Mouse (Mus musculus) midbrain, embryonic 11.5 days (tissue): ENCODE measurements around the gene S100a10. TPM values are rescaled to one million over a fixed set of nuclear protein-coding genes. Genes with fewer than 3 reads are reported as not detected.

Source experiments
- ATAC-seq: fragments of 200-750 bp; cut with Nextera tagmentation; 2 replicates; pipeline ENCODE4 v1.8.0; 2017; ENCODE audit warnings: moderate TSS enrichment, moderate library complexity; ENCODE audit not compliant: low FRiP score
- DNase-seq: peaks from one replicate; pipeline ENCODE4 v3.0.0; 2015; ENCODE audit warnings: low spot score; ENCODE audit errors: missing footprints
- H3K27ac ChIP-seq: fragments of 300-500 bp; sonication (generic); 2 replicates; pipeline ENCODE4 v1.5.1; 2014; ENCODE audit warnings: low read depth, low read length
- H3K27me3 ChIP-seq: fragments of 300-500 bp; sonication (generic); 2 replicates; pipeline ENCODE4 v1.6.1; 2014; ENCODE audit warnings: mild to moderate bottlenecking, low read length, moderate library complexity, mixed read lengths; ENCODE audit not compliant: control insufficient read depth, insufficient read depth
- H3K36me3 ChIP-seq: fragments of 300-500 bp; sonication (generic); 2 replicates; pipeline ENCODE4 v1.6.1; 2014; ENCODE audit warnings: mild to moderate bottlenecking, low read length, moderate library complexity, mixed read lengths; ENCODE audit not compliant: control insufficient read depth, insufficient read depth
- H3K4me1 ChIP-seq: fragments of 300-500 bp; sonication (generic); 2 replicates; pipeline ENCODE4 v1.6.1; 2014; ENCODE audit warnings: low read length; ENCODE audit not compliant: control insufficient read depth, insufficient read depth
- H3K4me2 ChIP-seq: fragments of 300-500 bp; sonication (generic); 2 replicates; pipeline ENCODE4 v1.6.1; 2014; ENCODE audit warnings: mild to moderate bottlenecking, moderate library complexity
- H3K4me3 ChIP-seq: fragments of 300-500 bp; sonication (generic); 2 replicates; pipeline ENCODE4 v1.5.1; 2014; ENCODE audit warnings: low read depth, low read length
- H3K9ac ChIP-seq: fragments of 300-500 bp; sonication (generic); 2 replicates; pipeline ENCODE4 v1.6.1; 2014; ENCODE audit warnings: low read length
- H3K9me3 ChIP-seq: fragments of 300-500 bp; sonication (generic); 2 replicates; pipeline ENCODE4 v1.6.1; 2016; ENCODE audit warnings: low read length; ENCODE audit not compliant: control insufficient read depth
- WGBS: fragments of 180-500 bp; shearing (Covaris S2); extraction: QIAGEN DNeasy Blood & Tissue Kit; methylation state at CpG from one replicate; pipeline ENCODE4 v1.1.7; 2014; 5-methylcytosine and 5-hydroxymethylcytosine counted together
- polyA plus RNA-seq: library from polyadenylated mRNA; unstranded; fragments of >200 nt; fragmentation: Nextera tagmentation; extraction: Ambion mirVana; gene quantifications from 2 replicates; pipeline ENCODE4 v1.2.1, GENCODE M21; 2014

The S100a10 gene
- polyA plus RNA-seq, 1 experiment from 2014 or later, result 187 TPM

GRCm38 (mm10) chr3:93589629-93590028 lies 34.7 kb downstream of the S100a10 start:
- no peak overlapping the region for H3K4me3 ChIP-seq
- H3K4me2 ChIP-seq, result no peak overlapping the region
- no peaks in the 10 kb centered on the region for H3K9me3 ChIP-seq
- ATAC-seq (no peak), DNase-seq (no peak)
- H3K27me3 ChIP-seq, result no peaks in the 10 kb centered on the region
- no peak overlapping the region for H3K9ac ChIP-seq
- H3K36me3 ChIP-seq, result no peaks in the 10 kb centered on the region
- H3K27ac ChIP-seq, result no peak overlapping the region
- H3K4me1 ChIP-seq, result no peaks in the 10 kb centered on the region
- WGBS, result 92% methylated on average over 5 of the region's 5 CpGs

GRCm38 (mm10) chr3:93590256-93590655 lies 35.4 kb downstream of the S100a10 start:
- no peak for DNase-seq
- 86% methylated on average over 1 of the region's 1 CpGs for WGBS
- H3K4me1 ChIP-seq, result no peaks in the 10 kb centered on the region

GRCm38 (mm10) chr3:93592100-93592499 lies 37.2 kb downstream of the S100a10 start:
- H3K4me3 ChIP-seq, result no peak overlapping the region
- H3K9ac ChIP-seq, result no peak overlapping the region
- WGBS, result 89% methylated on average over 2 of the region's 2 CpGs
- ATAC-seq, result no peak
- H3K36me3 ChIP-seq, result no peaks in the 10 kb centered on the region
- no peak overlapping the region for H3K27ac ChIP-seq
- DNase-seq, result no peak
- H3K4me2 ChIP-seq, result no peak overlapping the region
- no peaks in the 10 kb centered on the region for H3K27me3 ChIP-seq
- H3K9me3 ChIP-seq, result no peaks in the 10 kb centered on the region
- H3K4me1 ChIP-seq, result no peaks in the 10 kb centered on the region

More at GRCm38 (mm10) chr3:93590256-93590655, 35.4 kb downstream of the S100a10 start:
- Histone ChIP-seq H3K9me3 (no peaks in the 10 kb centered on the region), H3K36me3 (no peaks in the 10 kb centered on the region), H3K27ac (no peak overlapping the region), H3K4me2 (no peak overlapping the region), H3K9ac (no peak overlapping the region), H3K27me3 (no peaks in the 10 kb centered on the region), H3K4me3 (no peak overlapping the region)
- ATAC-seq, result no peak

GRCm38 (mm10) chr3:93592976-93593375 lies 38.1 kb downstream of the S100a10 start:
- ATAC-seq (no peak), DNase-seq (no peak)
- 84% methylated on average over 4 of the region's 4 CpGs for WGBS
- no peaks in the 10 kb centered on the region for H3K36me3 ChIP-seq
- no peak overlapping the region for H3K4me2 ChIP-seq
- no peaks in the 10 kb centered on the region for H3K9me3 ChIP-seq
- no peak overlapping the region for H3K4me3 ChIP-seq
- H3K4me1 ChIP-seq, result no peaks in the 10 kb centered on the region
- no peaks in the 10 kb centered on the region for H3K27me3 ChIP-seq
- no peak overlapping the region for H3K27ac ChIP-seq
- H3K9ac ChIP-seq, result no peak overlapping the region

GRCm38 (mm10) chr3:93593512-93593911 lies 38.6 kb downstream of the S100a10 start:
- Histone ChIP-seq H3K4me3 (no peak overlapping the region), H3K27me3 (no peaks in the 10 kb centered on the region), H3K4me1 (no peaks in the 10 kb centered on the region), H3K9ac (no peak overlapping the region), H3K9me3 (no peaks in the 10 kb centered on the region), H3K36me3 (no peaks in the 10 kb centered on the region), H3K27ac (no peak overlapping the region), H3K4me2 (no peak overlapping the region)
- DNase-seq (no peak), ATAC-seq (no peak)
- WGBS, result 83% methylated on average over 1 of the region's 1 CpGs

- Histone ChIP-seq H3K4me3 (no peak overlapping the region), H3K9ac (no peak overlapping the region), H3K36me3 (no peaks in the 10 kb centered on the region), H3K27ac (no peak overlapping the region), H3K27me3 (no peaks in the 10 kb centered on the region), H3K4me2 (no peak overlapping the region), H3K4me1 (no peaks in the 10 kb centered on the region), H3K9me3 (no peaks in the 10 kb centered on the region)
- ATAC-seq, result no peak
- DNase-seq, result no peak
- 94% methylated on average over 1 of the region's 1 CpGs for WGBS
Measured at GRCm38 (mm10) chr3:93596632-93597031, 41.8 kb downstream of the S100a10 start.

- DNase-seq (no peak), ATAC-seq (peak; percentile 35; the same call in 1 of the 2 replicates)
- Histone ChIP-seq H3K27me3 (no peaks in the 10 kb centered on the region), H3K27ac (no peak overlapping the region), H3K9me3 (no peaks in the 10 kb centered on the region), H3K4me3 (no peak overlapping the region), H3K4me1 (no peaks in the 10 kb centered on the region), H3K9ac (no peak overlapping the region), H3K4me2 (no peak overlapping the region), H3K36me3 (no peaks in the 10 kb centered on the region)
- WGBS, result 56% methylated on average over 5 of the region's 5 CpGs
Measured at GRCm38 (mm10) chr3:93597221-93597913, 42.5 kb downstream of the S100a10 start.

- H3K27ac ChIP-seq, result no peak overlapping the region
- H3K9ac ChIP-seq, result no peak overlapping the region
- no peaks in the 10 kb centered on the region for H3K9me3 ChIP-seq
- WGBS, result 93% methylated on average over 7 of the region's 7 CpGs
- H3K4me3 ChIP-seq, result no peak overlapping the region
- H3K36me3 ChIP-seq, result no peaks in the 10 kb centered on the region
- ATAC-seq, result no peak
- no peak for DNase-seq
- no peak overlapping the region for H3K4me2 ChIP-seq
- H3K27me3 ChIP-seq, result no peaks in the 10 kb centered on the region
- no peaks in the 10 kb centered on the region for H3K4me1 ChIP-seq
Measured at GRCm38 (mm10) chr3:93597970-93598369, 43.1 kb downstream of the S100a10 start.

- Histone ChIP-seq H3K27ac (no peak overlapping the region), H3K4me2 (no peak overlapping the region), H3K9ac (no peak overlapping the region), H3K9me3 (no peaks in the 10 kb centered on the region), H3K36me3 (no peaks in the 10 kb centered on the region), H3K4me3 (no peak overlapping the region), H3K27me3 (no peaks in the 10 kb centered on the region), H3K4me1 (no peaks in the 10 kb centered on the region)
- ATAC-seq (no peak), DNase-seq (no peak)
- 88% methylated on average over 2 of the region's 2 CpGs for WGBS
Measured at GRCm38 (mm10) chr3:93600206-93600605, 45.3 kb downstream of the S100a10 start.
